Mouse (Mus musculus) limb, embryonic 12.5 days (tissue): ENCODE results near the gene Shmt2. TPM values are rescaled to one million over a fixed set of nuclear protein-coding genes. Genes with fewer than 3 reads are reported as not detected.
A peak's percentile ranks its signal among the peaks of the same experiment; 100 is the strongest.

Source experiments
- ATAC-seq: fragments of 200-750 bp; cut with Nextera tagmentation; 2 replicates; pipeline ENCODE4 v1.8.0; 2017; ENCODE audit warnings: low read depth, moderate TSS enrichment; ENCODE audit not compliant: insufficient number of reproducible peaks, insufficient read depth, low FRiP score, low TSS enrichment
- H3K27ac ChIP-seq: fragments of 300-500 bp; sonication (generic); 2 replicates; pipeline ENCODE4 v1.5.1; 2016; ENCODE audit warnings: mild to moderate bottlenecking, moderate library complexity
- H3K27me3 ChIP-seq: fragments of 300-500 bp; sonication (generic); 2 replicates; pipeline ENCODE4 v1.6.1; 2016; ENCODE audit warnings: mild to moderate bottlenecking, moderate library complexity
- H3K36me3 ChIP-seq: fragments of 300-500 bp; sonication (generic); 2 replicates; pipeline ENCODE4 v1.6.1; 2016; ENCODE audit warnings: mild to moderate bottlenecking, moderate library complexity
- H3K4me1 ChIP-seq: fragments of 300-500 bp; sonication (generic); replicated peaks from 2 replicates; pipeline ENCODE4 v1.6.1; 2016
- H3K4me2 ChIP-seq: fragments of 300-500 bp; sonication (generic); 2 replicates; pipeline ENCODE4 v1.6.1; 2016; ENCODE audit warnings: mild to moderate bottlenecking, moderate library complexity
- H3K4me3 ChIP-seq: fragments of 300-500 bp; sonication (generic); replicated peaks from 2 replicates; pipeline ENCODE4 v1.5.1; 2016; ENCODE audit warnings: mild to moderate bottlenecking
- H3K9ac ChIP-seq: fragments of 300-500 bp; sonication (generic); replicated peaks from 2 replicates; pipeline ENCODE4 v1.6.1; 2016; ENCODE audit warnings: mild to moderate bottlenecking, moderate library complexity
- H3K9me3 ChIP-seq: fragments of 300-500 bp; sonication (generic); 2 replicates; pipeline ENCODE4 v1.6.1; 2016; ENCODE audit warnings: mild to moderate bottlenecking, moderate library complexity
- WGBS: fragments of 180-500 bp; shearing (Covaris S2); methylation state at CpG from one replicate; pipeline ENCODE4 v1.1.7; 2016; 5-methylcytosine and 5-hydroxymethylcytosine counted together
- polyA plus RNA-seq: library from polyadenylated mRNA; unstranded; fragments of >200 nt; fragmentation: Nextera tagmentation; extraction: Ambion mirVana; gene quantifications from 2 replicates; pipeline ENCODE4 v1.2.1, GENCODE M21; 2016

Gene Shmt2
- polyA plus RNA-seq, 1 experiment from 2014 or later, result 98.1 TPM

- Histone ChIP-seq H3K36me3 (no peaks in the 10 kb centered on the region), H3K9ac (peak overlapping the region; percentile 60), H3K27me3 (peaks cover 94% of the 10 kb centered on the region), H3K4me2 (peak overlapping the region; percentile 95), H3K27ac (no peak overlapping the region), H3K4me1 (peaks cover 86% of the 10 kb centered on the region), H3K4me3 (peak overlapping the region; percentile 50), H3K9me3 (no peaks in the 10 kb centered on the region)
- no peak for ATAC-seq
- under 1% methylated on average over 45 of the region's 46 CpGs for WGBS
Observed at GRCm38 (mm10) chr10:127511634-127512306, 10.5 kb downstream of the Shmt2 start.

- Histone ChIP-seq H3K9ac (no peak overlapping the region), H3K27me3 (peaks cover 94% of the 10 kb centered on the region), H3K4me3 (peak overlapping the region; percentile 50), H3K9me3 (no peaks in the 10 kb centered on the region), H3K4me1 (peaks cover 79% of the 10 kb centered on the region), H3K27ac (peak overlapping the region; percentile 17; the same call in 1 of the 2 replicates), H3K4me2 (peak overlapping the region; percentile 95), H3K36me3 (no peaks in the 10 kb centered on the region)
- 2% methylated on average over 11 of the region's 11 CpGs for WGBS
- ATAC-seq, result no peak
Observed at GRCm38 (mm10) chr10:127510895-127511617, 11.2 kb downstream of the Shmt2 start.

GRCm38 (mm10) chr10:127509837-127510701, 12.2 kb downstream of the Shmt2 start:
- Histone ChIP-seq H3K9ac (0 out of 2 replicates have a peak overlapping the region, but pooled peaks have one; percentile 8), H3K27ac (no peak overlapping the region)
- 2% methylated on average over 17 of the region's 17 CpGs for WGBS

GRCm38 (mm10) chr10:127509051-127509836, 13.0 kb downstream of the Shmt2 start:
- Histone ChIP-seq H3K4me2 (peak overlapping the region; percentile 95), H3K9ac (0 out of 2 replicates have a peak overlapping the region, but pooled peaks have one; percentile 18), H3K36me3 (peaks cover 12% of the 10 kb centered on the region; the same call in 1 of the 2 replicates), H3K27ac (no peak overlapping the region), H3K4me1 (peaks cover 61% of the 10 kb centered on the region), H3K27me3 (peaks cover 78% of the 10 kb centered on the region), H3K4me3 (peak overlapping the region; percentile 41), H3K9me3 (no peaks in the 10 kb centered on the region)
- 2% methylated on average over 35 of the region's 35 CpGs for WGBS
- peak; percentile 5; the same call in 1 of the 2 replicates for ATAC-seq

More at GRCm38 (mm10) chr10:127509837-127510701, 12.2 kb downstream of the Shmt2 start:
- H3K4me1 ChIP-seq, result peaks cover 69% of the 10 kb centered on the region
- H3K9me3 ChIP-seq, result no peaks in the 10 kb centered on the region
- peak overlapping the region; percentile 41 for H3K4me3 ChIP-seq
- 0 out of 2 replicates have a peak, but pooled peaks cover 4% of the 10 kb centered on the region for H3K36me3 ChIP-seq
- H3K27me3 ChIP-seq, result peaks cover 86% of the 10 kb centered on the region
- ATAC-seq, result no peak
- peak overlapping the region; percentile 95 for H3K4me2 ChIP-seq

- Histone ChIP-seq H3K9me3 (no peaks in the 10 kb centered on the region), H3K4me2 (peak overlapping the region; percentile 95), H3K9ac (no peak overlapping the region), H3K4me3 (no peak overlapping the region), H3K36me3 (peaks cover 20% of the 10 kb centered on the region; the same call in 1 of the 2 replicates), H3K27me3 (peaks cover 68% of the 10 kb centered on the region), H3K27ac (no peak overlapping the region), H3K4me1 (peaks cover 51% of the 10 kb centered on the region)
- no peak for ATAC-seq
- WGBS, result 1% methylated on average over 15 of the region's 15 CpGs
Observed at GRCm38 (mm10) chr10:127508239-127508638, 14.0 kb downstream of the Shmt2 start.

- no peak within 1 kb of the TSS for H3K4me3 ChIP-seq
- H3K4me2 ChIP-seq, result no peak within 1 kb of the TSS
- H3K36me3 ChIP-seq, result peaks cover 67% of the 10 kb centered on the region
- no peak for ATAC-seq
- 67% methylated on average over 13 of the region's 13 CpGs for WGBS
- H3K27me3 ChIP-seq, result peaks cover 3% of the 10 kb centered on the region; the same call in 1 of the 2 replicates
- H3K9ac ChIP-seq, result no peak within 1 kb of the TSS
- peak within 1 kb of the TSS; percentile 51 for H3K27ac ChIP-seq
- no peaks in the 10 kb centered on the region for H3K9me3 ChIP-seq
- no peaks in the 10 kb centered on the region for H3K4me1 ChIP-seq
Observed at GRCm38 (mm10) chr10:127500894-127501893, 21.1 kb downstream of the Shmt2 start, which contains the start of gene Stac3. TSS of gene Stac3 (plus strand) at chr10:127501686.

- Histone ChIP-seq H3K4me1 (no peaks in the 10 kb centered on the region), H3K4me2 (no peak overlapping the region), H3K4me3 (no peak overlapping the region), H3K36me3 (peaks cover 73% of the 10 kb centered on the region), H3K27me3 (no peaks in the 10 kb centered on the region), H3K9ac (no peak overlapping the region), H3K27ac (no peak overlapping the region), H3K9me3 (no peaks in the 10 kb centered on the region)
- 85% methylated on average over 4 of the region's 4 CpGs for whole genome bisulfite sequencing
- ATAC-seq, result no peak
Observed at GRCm38 (mm10) chr10:127500042-127500441, 22.2 kb downstream of the Shmt2 start.

- no peak for ATAC-seq
- Histone ChIP-seq H3K27me3 (no peaks in the 10 kb centered on the region), H3K27ac (no peak overlapping the region), H3K4me3 (no peak overlapping the region), H3K36me3 (peaks cover 73% of the 10 kb centered on the region), H3K4me1 (no peaks in the 10 kb centered on the region), H3K4me2 (no peak overlapping the region), H3K9ac (no peak overlapping the region), H3K9me3 (no peaks in the 10 kb centered on the region)
- WGBS, result 79% methylated on average over 5 of the region's 5 CpGs
Observed at GRCm38 (mm10) chr10:127499516-127499915, 22.7 kb downstream of the Shmt2 start.

GRCm38 (mm10) chr10:127496156-127496555, 26.1 kb downstream of the Shmt2 start:
- Histone ChIP-seq H3K4me2 (no peak overlapping the region), H3K9ac (no peak overlapping the region), H3K4me3 (no peak overlapping the region), H3K9me3 (no peaks in the 10 kb centered on the region), H3K4me1 (no peaks in the 10 kb centered on the region), H3K27ac (no peak overlapping the region), H3K27me3 (no peaks in the 10 kb centered on the region), H3K36me3 (peaks cover 95% of the 10 kb centered on the region)
- ATAC-seq, result no peak
- 86% methylated on average over 3 of the region's 3 CpGs for WGBS
